Mouse (Mus musculus) urinary bladder, postnatal 25 days (tissue): ENCODE data around the gene Glt6d1.
A peak's percentile ranks its signal among the peaks of the same experiment; 100 is the strongest.
"Not testable (repeated sequence)": the region's sequence is repeated elsewhere in the genome, so short reads cannot be mapped to it uniquely, and the experiment has no call there.

Experiments
- DNase-seq: peaks from one replicate; pipeline ENCODE4 v3.0.0; 2022; ENCODE audit warnings: low spot score

Glt6d1 gene

DNA sequence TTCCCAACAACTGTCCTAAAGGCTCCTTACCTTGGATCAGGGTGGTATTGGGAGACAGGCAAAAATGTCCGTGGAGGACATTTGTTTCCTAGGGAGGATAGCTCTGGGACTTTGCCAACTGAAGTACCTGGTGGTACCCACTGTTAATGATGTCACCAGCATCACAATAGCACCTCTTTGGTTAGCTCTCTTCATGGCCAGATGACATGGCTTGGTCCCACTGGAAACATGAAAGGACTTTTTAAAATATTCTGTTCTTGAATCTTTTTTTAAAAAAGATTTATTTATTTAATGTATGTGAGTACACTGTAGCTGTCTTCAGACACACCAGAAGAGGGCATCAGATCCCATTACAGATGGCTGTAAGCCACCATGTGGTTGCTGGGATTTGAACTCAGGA lies at the start of gene Glt6d1:
Gene Glt6d1 (minus strand): TSS at position 101 of the 400 bp plus-strand sequence.
- DNase-seq = not testable (repeated sequence)

DNA sequence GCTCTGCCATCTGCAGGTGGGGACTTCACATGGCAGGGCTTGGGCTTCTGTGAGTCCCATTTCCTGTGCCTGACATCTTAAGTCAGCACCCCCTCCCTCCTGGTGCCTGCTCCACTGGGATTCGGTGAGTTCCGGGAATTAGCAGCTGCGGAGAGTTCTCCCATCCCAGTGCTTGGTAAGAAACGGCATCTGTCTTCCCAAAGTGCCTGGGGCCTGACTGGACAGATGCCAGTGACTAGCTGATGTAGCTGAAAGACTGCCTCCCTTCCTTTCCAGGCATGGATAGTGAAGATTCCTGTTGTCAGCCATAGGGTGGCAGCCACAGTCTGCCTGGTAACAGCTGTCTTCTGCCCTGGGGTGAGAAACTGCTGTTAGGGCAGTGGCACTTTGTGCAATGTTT lies 49.8 kb upstream of the Glt6d1 start:
- DNase-seq = no peak

GRCm38 (mm10) chr2:25864230-25864629 lies 48.6 kb upstream of the Glt6d1 start:
- DNase-seq = no peak

DNA sequence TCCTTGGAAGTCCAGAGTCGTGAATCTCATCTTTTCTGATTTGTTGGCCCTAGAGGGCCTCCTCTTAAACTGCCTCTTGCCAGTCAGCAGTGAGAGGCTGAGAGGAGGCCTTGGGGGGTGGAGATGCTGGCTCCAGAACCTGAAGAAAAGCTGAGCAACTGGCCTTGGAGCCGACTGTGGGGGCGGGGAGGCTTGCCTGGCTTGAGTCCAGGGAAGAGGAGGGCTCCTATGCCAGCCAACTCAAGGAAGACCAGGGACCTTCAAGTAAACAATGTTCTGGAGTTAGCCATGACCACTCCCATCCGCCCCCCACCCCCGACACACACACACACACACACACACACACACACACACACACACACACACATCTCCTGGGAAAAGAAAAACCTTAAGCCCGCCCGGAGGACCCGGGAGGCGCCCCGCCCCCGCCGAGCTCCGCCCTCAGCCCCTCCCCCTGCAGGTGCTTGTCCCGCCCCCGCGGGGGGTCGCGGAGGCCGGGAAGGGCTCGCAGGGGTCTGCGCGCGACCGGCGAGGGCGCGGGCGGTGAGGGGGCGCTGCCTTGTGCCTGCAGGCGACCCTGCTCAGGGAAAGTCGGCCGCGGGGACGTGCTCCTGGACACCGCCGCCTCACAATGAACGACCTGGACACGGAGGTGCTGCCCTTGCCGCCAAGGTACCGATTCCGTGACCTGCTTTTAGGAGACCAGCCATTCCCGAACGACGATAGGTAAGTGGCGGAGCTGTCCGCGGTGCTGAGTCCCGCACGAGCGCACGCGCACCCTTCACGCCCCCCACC lies 47.9 kb upstream of the Glt6d1 start, which contains the start of gene Kcnt1:
Gene Kcnt1 (plus strand): TSS at position 398 of the 795 bp plus-strand sequence.
- peak; percentile 12 for DNase-seq

GRCm38 (mm10) chr2:25862696-25863270 lies 47.1 kb upstream of the Glt6d1 start:
- no peak for DNase-seq

DNA sequence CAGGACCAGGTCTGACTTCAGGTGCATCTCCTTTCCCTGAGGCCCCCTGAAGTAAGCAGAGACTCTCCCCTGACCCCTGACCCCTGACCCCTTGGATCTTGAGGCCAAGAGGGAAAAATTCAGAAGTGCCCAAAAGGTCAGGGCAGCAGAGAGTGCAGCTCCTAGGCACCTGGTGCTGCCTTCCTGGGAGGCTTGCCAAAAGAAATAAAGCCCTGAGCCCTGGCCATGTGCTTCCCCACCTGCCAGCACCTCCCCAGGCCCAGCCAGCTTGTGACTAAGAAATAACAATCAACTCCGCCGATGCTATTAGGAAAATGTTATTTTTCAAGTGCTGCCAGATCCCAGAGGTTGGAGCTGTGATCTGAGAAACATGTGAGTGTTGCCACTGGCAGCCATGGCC lies 46.4 kb upstream of the Glt6d1 start:
- no peak for DNase-seq

DNA sequence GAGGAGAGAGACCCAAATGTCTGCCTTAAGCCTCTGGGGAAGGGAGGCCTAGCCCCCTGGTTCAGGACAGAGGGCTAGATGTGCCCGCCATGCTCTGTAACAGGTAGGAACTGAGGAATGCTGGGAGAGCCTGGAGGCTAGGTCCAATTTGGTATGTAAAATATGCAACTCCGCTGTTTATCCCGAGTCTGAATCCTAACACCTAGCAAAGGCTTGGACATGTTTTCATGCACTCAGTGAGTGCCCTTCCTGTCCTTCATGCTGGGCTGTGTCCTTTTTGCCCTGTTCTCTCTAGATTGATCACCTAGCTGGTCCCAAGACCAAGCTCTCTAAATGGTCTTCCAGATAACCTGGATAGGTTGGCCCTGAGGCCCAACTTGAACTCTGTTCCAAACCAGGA lies 44.2 kb upstream of the Glt6d1 start:
- DNase-seq = no peak

- DNase-seq = no peak
These were observed 38.4 kb upstream of the Glt6d1 start for GRCm38 (mm10) chr2:25853998-25854397.

DNA sequence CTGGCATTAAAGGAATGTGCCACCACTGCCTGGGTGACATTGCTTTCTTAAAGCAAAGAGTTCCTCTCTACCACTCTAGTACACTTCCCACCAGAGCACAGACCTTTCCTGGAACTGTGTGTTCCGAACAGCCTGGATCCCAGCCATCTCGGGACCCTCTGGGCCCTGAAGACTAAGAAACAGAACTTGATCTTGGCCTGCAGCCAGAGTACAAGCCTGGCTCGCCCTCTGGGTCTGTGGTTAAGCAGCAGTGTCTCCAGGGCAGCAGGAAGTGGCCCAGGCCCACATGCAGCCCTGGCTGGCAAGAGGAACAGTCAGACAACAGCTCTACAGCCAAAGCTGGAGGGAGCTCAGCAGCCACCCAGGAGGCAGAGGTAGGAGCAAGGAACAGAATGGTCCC lies 37.0 kb upstream of the Glt6d1 start:
- DNase-seq = no peak

DNA sequence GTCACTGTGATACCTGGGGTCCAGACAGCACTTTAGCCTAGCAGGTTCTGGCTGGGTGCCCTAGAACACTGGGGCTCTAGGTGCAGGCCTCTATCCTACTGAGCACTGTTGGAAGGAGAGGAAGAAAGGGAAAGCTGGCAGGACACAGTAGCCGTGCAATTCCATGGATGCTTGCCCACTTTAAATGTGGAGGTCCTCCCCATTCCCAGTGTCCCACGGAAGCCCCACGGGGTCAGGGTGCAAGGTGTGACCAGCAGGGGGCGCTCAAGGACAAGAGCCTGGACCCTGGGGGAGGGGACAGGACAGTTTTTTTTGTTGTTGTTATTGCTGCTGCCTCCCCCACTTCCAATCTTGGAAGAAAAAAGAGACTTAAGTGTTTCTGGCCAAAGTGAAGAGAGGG lies 34.7 kb upstream of the Glt6d1 start:
- DNase-seq = peak; percentile 50

- no peak for DNase-seq
These were observed 31.6 kb upstream of the Glt6d1 start, which contains the start of gene Sohlh1 for GRCm38 (mm10) chr2:25847226-25847625. Gene Sohlh1 (minus strand): TSS chr2:25847248.

GRCm38 (mm10) chr2:25846516-25846915 lies 30.9 kb upstream of the Glt6d1 start:
- DNase-seq = no peak

- no peak for DNase-seq
These were observed 28.4 kb upstream of the Glt6d1 start for GRCm38 (mm10) chr2:25844097-25844496.

DNA sequence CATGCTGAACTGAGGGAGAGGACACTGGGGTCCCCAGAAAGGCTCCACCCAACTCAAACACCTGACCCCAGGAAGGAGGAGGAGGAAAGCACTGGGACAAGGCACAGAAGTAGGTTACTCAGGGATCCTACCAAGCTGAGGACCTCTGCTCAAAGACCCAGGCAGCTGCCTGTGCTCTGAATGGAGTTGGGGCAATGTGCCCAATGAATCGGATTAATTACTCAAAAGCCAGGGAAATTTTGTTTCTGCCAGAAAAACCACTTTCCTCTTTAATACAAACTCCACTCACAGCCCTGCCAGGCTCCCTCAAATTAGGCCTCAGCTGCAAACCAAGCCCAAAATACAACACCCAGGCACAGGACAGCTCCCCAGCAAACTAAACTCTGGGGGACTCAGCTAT lies 27.1 kb upstream of the Glt6d1 start:
- no peak for DNase-seq

DNA sequence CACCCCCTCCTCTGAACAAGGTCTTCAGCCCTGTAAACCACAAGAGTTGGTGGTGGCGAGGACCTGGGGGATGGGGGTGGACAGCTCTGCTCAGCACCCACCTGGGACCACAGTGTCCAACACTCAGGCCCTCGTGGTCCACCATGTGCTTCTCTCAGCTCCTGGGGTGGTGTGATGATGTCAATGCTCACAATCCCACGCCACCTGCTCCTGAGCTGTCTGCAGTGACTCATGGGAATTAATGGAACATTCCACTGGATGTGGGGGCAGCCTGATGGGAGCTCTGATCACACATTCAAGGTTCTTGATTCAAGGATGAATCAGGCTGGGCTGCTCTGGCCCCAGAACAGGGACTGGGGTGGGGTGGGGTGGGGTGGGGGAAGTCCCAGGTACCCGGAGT lies 26.5 kb upstream of the Glt6d1 start:
- no peak for DNase-seq

DNA sequence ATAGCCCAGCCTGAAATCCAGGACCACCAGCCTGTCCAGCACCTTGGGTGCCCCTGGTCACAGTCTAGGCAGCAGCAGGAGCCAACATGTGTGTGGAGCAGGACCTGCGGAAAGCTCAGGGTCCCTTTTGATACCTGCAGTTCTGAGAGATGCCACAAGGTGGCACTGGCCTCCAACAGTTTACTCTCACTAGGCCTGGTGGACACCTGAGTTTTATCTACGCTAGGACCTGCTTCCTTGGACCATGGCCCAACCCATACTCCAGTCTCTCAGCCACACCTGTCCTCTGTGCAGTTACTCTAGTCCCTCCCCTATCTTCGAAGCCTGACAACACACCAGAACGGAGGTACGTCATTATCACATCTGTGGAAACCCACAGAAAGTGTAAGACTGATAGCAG lies 20.6 kb upstream of the Glt6d1 start:
- peak; percentile 71 for DNase-seq

DNA sequence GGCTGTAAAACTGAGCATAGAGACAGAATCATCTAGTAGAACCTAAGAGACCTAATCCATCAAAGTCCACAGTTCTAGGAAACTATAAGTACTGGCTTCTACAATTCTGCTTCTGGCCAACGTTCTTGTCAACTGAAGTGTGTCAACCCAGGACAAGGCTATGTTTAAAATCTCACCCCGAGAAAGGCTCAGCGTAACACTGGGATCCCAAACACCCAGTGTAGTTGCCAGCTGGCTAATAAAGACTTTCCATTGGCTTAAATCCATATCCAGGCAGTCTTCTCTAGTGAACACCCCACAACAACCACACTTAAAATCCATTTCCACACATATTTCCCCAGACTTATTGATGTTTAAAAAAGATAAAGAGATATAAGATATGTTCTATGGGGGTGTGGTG lies 15.1 kb upstream of the Glt6d1 start:
- DNase-seq = no peak

DNA sequence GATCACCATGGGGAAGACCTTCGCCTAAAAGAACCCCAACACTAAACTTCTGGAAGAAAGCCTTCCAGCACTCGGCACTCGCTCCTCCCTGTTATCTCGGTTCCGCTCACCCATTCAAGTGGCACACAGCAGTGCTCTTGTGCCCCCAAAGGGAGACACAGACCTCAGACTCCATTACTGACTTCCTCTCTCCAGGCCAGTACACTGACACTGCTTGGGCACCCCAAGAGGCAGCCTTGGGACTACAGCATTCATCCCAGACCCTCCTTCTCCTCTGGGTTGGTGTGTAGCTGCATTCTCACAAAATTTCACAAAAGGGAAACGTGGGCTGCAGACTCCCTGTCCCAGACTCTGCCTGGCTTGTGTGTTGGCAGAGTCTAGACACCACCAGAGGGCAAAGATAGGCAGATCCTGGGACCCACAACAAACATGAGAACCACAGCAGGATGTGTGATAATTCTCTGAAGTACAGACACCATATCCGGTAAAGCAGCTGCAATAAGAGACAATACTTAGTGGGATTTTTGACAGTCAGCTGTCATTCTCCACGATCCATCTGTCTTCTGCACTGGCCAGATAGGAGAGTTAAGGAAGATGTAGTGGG lies 12.8 kb upstream of the Glt6d1 start:
- DNase-seq = no peak

GRCm38 (mm10) chr2:25824751-25825150 lies 9.1 kb upstream of the Glt6d1 start:
- DNase-seq = no peak

DNA sequence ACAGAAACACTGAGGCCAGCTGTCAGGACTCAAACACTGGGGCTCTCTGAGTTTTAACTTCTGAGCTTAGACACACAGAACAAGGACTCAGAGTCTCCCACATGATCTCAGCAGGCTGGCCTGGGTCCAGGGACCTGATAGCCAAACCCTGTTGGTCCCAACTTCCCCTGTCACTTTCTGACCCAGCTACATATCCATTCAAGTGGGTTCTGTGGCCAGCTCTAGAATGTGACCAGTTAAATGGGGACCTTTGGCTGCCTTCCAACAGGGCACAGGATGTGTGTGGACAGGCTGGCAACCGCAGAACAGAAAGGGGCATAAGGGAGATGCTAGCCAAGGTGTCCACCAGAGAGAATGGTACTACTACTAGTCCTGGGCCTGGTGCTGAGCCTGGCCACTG lies 7.2 kb upstream of the Glt6d1 start, which contains the start of gene Lcn9:
Gene Lcn9 (plus strand): TSS at position 348 of the 400 bp plus-strand sequence.
- DNase-seq = no peak

- DNase-seq = no peak
These were observed 2.3 kb downstream of the Glt6d1 start for GRCm38 (mm10) chr2:25813364-25813763.

- no peak for DNase-seq
These were observed 3.9 kb downstream of the Glt6d1 start for GRCm38 (mm10) chr2:25811711-25812110.

- DNase-seq = no peak
These were observed 17.6 kb downstream of the Glt6d1 start for GRCm38 (mm10) chr2:25798065-25798464.
